Mouse (Mus musculus) heart, postnatal 10 days (tissue): Measurements from ENCODE around the gene Oxct1. TPM values are rescaled to one million over a fixed set of nuclear protein-coding genes. Genes with fewer than 3 reads are reported as not detected.

ENCODE experiments used
- DNase-seq, 2 experiments: peaks; one replicate each; pipeline ENCODE4 v3.0.0; 2021
- intact Hi-C: fragments of 180-260 bp; cut with DNase I; formaldehyde crosslinking; loops from one replicate; pipeline ENCODE4 v1.15.1; 2025
- total RNA-seq, 2 experiments: library from RNA; stranded (reverse); gene quantifications; 2 replicates each; pipeline ENCODE4 v1.2.3; 2021

Gene Oxct1
- total RNA-seq, 2 experiments from 2014 or later = 229 to 262 TPM

GRCm38 (mm10) chr15:4092586-4092985, 66.4 kb downstream of the Oxct1 start:
- intact Hi-C loops = no loop called here
- DNase-seq = no peak

- no peak for DNase-seq
- intact Hi-C loops = no loop called here
These were observed 74.2 kb downstream of the Oxct1 start for GRCm38 (mm10) chr15:4100341-4100921.

- intact Hi-C loops = no loop called here
- no peak for DNase-seq
These were observed 74.8 kb downstream of the Oxct1 start for GRCm38 (mm10) chr15:4101025-4101424.

- no peak for DNase-seq
- intact Hi-C loops = no loop called here
These were observed 78.1 kb downstream of the Oxct1 start for GRCm38 (mm10) chr15:4104319-4104718.

- intact Hi-C loops = no loop called here
- no peak for DNase-seq
These were observed 79.3 kb downstream of the Oxct1 start for GRCm38 (mm10) chr15:4105498-4105897.

GRCm38 (mm10) chr15:4119962-4120361, 93.8 kb downstream of the Oxct1 start:
- intact Hi-C loops = no loop called here
- DNase-seq = no peak

GRCm38 (mm10) chr15:4124648-4125047, 98.5 kb downstream of the Oxct1 start:
- DNase-seq = no peak
- intact Hi-C loops = no loop called here

GRCm38 (mm10) chr15:4138524-4138923, 112.3 kb downstream of the Oxct1 start:
- no peak for DNase-seq
- intact Hi-C loops = no loop called here

- DNase-seq = no peak
- intact Hi-C loops = no loop called here
These were observed 113.3 kb downstream of the Oxct1 start for GRCm38 (mm10) chr15:4139516-4139915.

GRCm38 (mm10) chr15:4145352-4145751, 119.2 kb downstream of the Oxct1 start:
- intact Hi-C loops = no loop called here
- no peak for DNase-seq

- no peak for DNase-seq
- intact Hi-C loops = no loop called here
These were observed 121.5 kb downstream of the Oxct1 start for GRCm38 (mm10) chr15:4147700-4148099.

GRCm38 (mm10) chr15:4148649-4149389, 122.6 kb downstream of the Oxct1 start:
- intact Hi-C loops = no loop called here
- no peak for DNase-seq

- no peak for DNase-seq
- intact Hi-C loops = no loop called here
These were observed 128.5 kb downstream of the Oxct1 start for GRCm38 (mm10) chr15:4154646-4155045.

- intact Hi-C loops = no loop called here
- DNase-seq = no peak
These were observed 141.8 kb downstream of the Oxct1 start for GRCm38 (mm10) chr15:4167946-4168345.

GRCm38 (mm10) chr15:4171600-4171999, 145.4 kb downstream of the Oxct1 start:
- no peak for DNase-seq
- intact Hi-C loops = no loop called here

GRCm38 (mm10) chr15:4197913-4198312, 171.7 kb downstream of the Oxct1 start:
- intact Hi-C loops = no loop called here
- DNase-seq = no peak

Other genes starting within 250 kb of the Oxct1 start
- 10 to 100 TPM; 10.4 to 13.3 TPM for gene Fbxo4, start 46.8 kb upstream of the Oxct1 start, total RNA-seq
- gene AW549877, start 30.6 kb upstream of the Oxct1 start, total RNA-seq = 10 to 100 TPM; 24.7 to 25.4 TPM